Mouse (Mus musculus): ENCODE data around the gene Immp2l. TPM values are rescaled to one million over a fixed set of nuclear protein-coding genes. Genes with fewer than 3 reads are reported as not detected.

Gene Immp2l
- 4.8 and 9.2 TPM in 2 replicates for polyA plus RNA-seq (2014; fragmentation: Nextera tagmentation; extraction: Ambion mirVana)

- Histone ChIP-seq H3K27me3 (ENCODE audit: control insufficient read depth, insufficient read depth, low read length) (no peaks in the 10 kb centered on the region), H3K4me1 (ENCODE audit: control insufficient read depth, insufficient read depth, low read length) (no peaks in the 10 kb centered on the region; the same call in 1 of the 2 replicates), H3K9me3 (ENCODE audit: control insufficient read depth, low read length) (no peaks in the 10 kb centered on the region), H3K4me2 (ENCODE audit: low read depth) (peak within 1 kb of the TSS; percentile 76), H3K4me3 (ENCODE audit: low read depth, low read length) (peak within 1 kb of the TSS; percentile 65), H3K27ac (ENCODE audit: low read depth, low read length) (no peak within 1 kb of the TSS), H3K36me3 (ENCODE audit: control insufficient read depth, insufficient read depth, low read length) (no peaks in the 10 kb centered on the region), H3K9ac (ENCODE audit: low read length) (peak within 1 kb of the TSS; percentile 86)
- 4% methylated on average over 57 of the region's 68 CpGs for WGBS
- DNase-seq (ENCODE audit: low spot score), result peak; percentile 94
- peak; percentile 96 for ATAC-seq (ENCODE audit: insufficient read depth, low FRiP score, low TSS enrichment)
Observed at GRCm38 (mm10) chr12:41023511-41024421, at the start of gene Immp2l. Gene Immp2l (plus strand): TSS chr12:41024090.

GRCm38 (mm10) chr12:40978719-40979500, 45.0 kb upstream of the Immp2l start:
- H3K4me3 ChIP-seq (ENCODE audit: low read depth, low read length), result no peak overlapping the region
- H3K9ac ChIP-seq (ENCODE audit: low read length), result no peak overlapping the region
- H3K36me3 ChIP-seq (ENCODE audit: control insufficient read depth, insufficient read depth, low read length), result no peaks in the 10 kb centered on the region
- no peaks in the 10 kb centered on the region for H3K4me1 ChIP-seq (ENCODE audit: control insufficient read depth, insufficient read depth, low read length)
- DNase-seq (ENCODE audit: low spot score) (no peak), ATAC-seq (ENCODE audit: insufficient read depth, low FRiP score, low TSS enrichment) (no peak)
- H3K4me2 ChIP-seq (ENCODE audit: low read depth), result no peak overlapping the region
- H3K9me3 ChIP-seq (ENCODE audit: control insufficient read depth, low read length), result no peaks in the 10 kb centered on the region
- 93% methylated on average over 2 of the region's 2 CpGs for WGBS
- H3K27me3 ChIP-seq (ENCODE audit: control insufficient read depth, insufficient read depth, low read length), result no peaks in the 10 kb centered on the region
- no peak overlapping the region for H3K27ac ChIP-seq (ENCODE audit: low read depth, low read length)

- H3K4me3 ChIP-seq (ENCODE audit: low read depth, low read length), result no peak overlapping the region
- no peak overlapping the region for H3K27ac ChIP-seq (ENCODE audit: low read depth, low read length)
- no peak overlapping the region for H3K9ac ChIP-seq (ENCODE audit: low read length)
- no peaks in the 10 kb centered on the region for H3K36me3 ChIP-seq (ENCODE audit: control insufficient read depth, insufficient read depth, low read length)
- no peaks in the 10 kb centered on the region for H3K4me1 ChIP-seq (ENCODE audit: control insufficient read depth, insufficient read depth, low read length)
- DNase-seq (ENCODE audit: low spot score) (no peak), ATAC-seq (ENCODE audit: insufficient read depth, low FRiP score, low TSS enrichment) (no peak)
- H3K27me3 ChIP-seq (ENCODE audit: control insufficient read depth, insufficient read depth, low read length), result no peaks in the 10 kb centered on the region
- H3K4me2 ChIP-seq (ENCODE audit: low read depth), result no peak overlapping the region
- no peaks in the 10 kb centered on the region for H3K9me3 ChIP-seq (ENCODE audit: control insufficient read depth, low read length)
- WGBS, result 85% methylated on average over 4 of the region's 4 CpGs
Observed at GRCm38 (mm10) chr12:40979716-40980115, 44.2 kb upstream of the Immp2l start.

- Histone ChIP-seq H3K27me3 (ENCODE audit: control insufficient read depth, insufficient read depth, low read length) (no peaks in the 10 kb centered on the region), H3K4me1 (ENCODE audit: control insufficient read depth, insufficient read depth, low read length) (no peaks in the 10 kb centered on the region), H3K9ac (ENCODE audit: low read length) (no peak overlapping the region), H3K4me3 (ENCODE audit: low read depth, low read length) (no peak overlapping the region), H3K4me2 (ENCODE audit: low read depth) (no peak overlapping the region), H3K27ac (ENCODE audit: low read depth, low read length) (no peak overlapping the region), H3K9me3 (ENCODE audit: control insufficient read depth, low read length) (no peaks in the 10 kb centered on the region), H3K36me3 (ENCODE audit: control insufficient read depth, insufficient read depth, low read length) (no peaks in the 10 kb centered on the region)
- ATAC-seq (ENCODE audit: insufficient read depth, low FRiP score, low TSS enrichment), result no peak
- DNase-seq (ENCODE audit: low spot score), result no peak
- WGBS, result 92% methylated on average over 3 of the region's 3 CpGs
Observed at GRCm38 (mm10) chr12:40980160-40980559, 43.7 kb upstream of the Immp2l start.

GRCm38 (mm10) chr12:40983021-40983420, 40.9 kb upstream of the Immp2l start:
- ATAC-seq (ENCODE audit: insufficient read depth, low FRiP score, low TSS enrichment) (no peak), DNase-seq (ENCODE audit: low spot score) (no peak)
- Histone ChIP-seq H3K36me3 (ENCODE audit: control insufficient read depth, insufficient read depth, low read length) (no peaks in the 10 kb centered on the region), H3K4me2 (ENCODE audit: low read depth) (no peak overlapping the region), H3K27ac (ENCODE audit: low read depth, low read length) (no peak overlapping the region), H3K4me3 (ENCODE audit: low read depth, low read length) (no peak overlapping the region), H3K4me1 (ENCODE audit: control insufficient read depth, insufficient read depth, low read length) (no peaks in the 10 kb centered on the region), H3K27me3 (ENCODE audit: control insufficient read depth, insufficient read depth, low read length) (no peaks in the 10 kb centered on the region), H3K9me3 (ENCODE audit: control insufficient read depth, low read length) (no peaks in the 10 kb centered on the region), H3K9ac (ENCODE audit: low read length) (no peak overlapping the region)
- 67% methylated on average over 1 of the region's 1 CpGs for WGBS

GRCm38 (mm10) chr12:40984735-40985134, 39.2 kb upstream of the Immp2l start:
- Histone ChIP-seq H3K4me2 (ENCODE audit: low read depth) (no peak overlapping the region), H3K9ac (ENCODE audit: low read length) (no peak overlapping the region), H3K36me3 (ENCODE audit: control insufficient read depth, insufficient read depth, low read length) (no peaks in the 10 kb centered on the region), H3K4me3 (ENCODE audit: low read depth, low read length) (no peak overlapping the region), H3K4me1 (ENCODE audit: control insufficient read depth, insufficient read depth, low read length) (no peaks in the 10 kb centered on the region), H3K27me3 (ENCODE audit: control insufficient read depth, insufficient read depth, low read length) (no peaks in the 10 kb centered on the region), H3K27ac (ENCODE audit: low read depth, low read length) (no peak overlapping the region), H3K9me3 (ENCODE audit: control insufficient read depth, low read length) (no peaks in the 10 kb centered on the region)
- 20% methylated on average over 4 of the region's 4 CpGs for WGBS
- ATAC-seq (ENCODE audit: insufficient read depth, low FRiP score, low TSS enrichment) (no peak), DNase-seq (ENCODE audit: low spot score) (no peak)

GRCm38 (mm10) chr12:40985791-40986190, 38.1 kb upstream of the Immp2l start:
- no peak for DNase-seq (ENCODE audit: low spot score)
- no peak overlapping the region for H3K4me2 ChIP-seq (ENCODE audit: low read depth)
- no peaks in the 10 kb centered on the region for H3K4me1 ChIP-seq (ENCODE audit: control insufficient read depth, insufficient read depth, low read length)
- no peak for ATAC-seq (ENCODE audit: insufficient read depth, low FRiP score, low TSS enrichment)
- no peaks in the 10 kb centered on the region for H3K27me3 ChIP-seq (ENCODE audit: control insufficient read depth, insufficient read depth, low read length)
- H3K4me3 ChIP-seq (ENCODE audit: low read depth, low read length), result no peak overlapping the region
- no peaks in the 10 kb centered on the region for H3K9me3 ChIP-seq (ENCODE audit: control insufficient read depth, low read length)
- H3K36me3 ChIP-seq (ENCODE audit: control insufficient read depth, insufficient read depth, low read length), result no peaks in the 10 kb centered on the region
- no peak overlapping the region for H3K27ac ChIP-seq (ENCODE audit: low read depth, low read length)
- H3K9ac ChIP-seq (ENCODE audit: low read length), result no peak overlapping the region
- 78% methylated on average over 4 of the region's 4 CpGs for WGBS

GRCm38 (mm10) chr12:40988311-40989065, 35.4 kb upstream of the Immp2l start:
- H3K4me1 ChIP-seq (ENCODE audit: control insufficient read depth, insufficient read depth, low read length), result no peaks in the 10 kb centered on the region
- 82% methylated on average over 9 of the region's 9 CpGs for WGBS
- no peak overlapping the region for H3K4me2 ChIP-seq (ENCODE audit: low read depth)
- H3K36me3 ChIP-seq (ENCODE audit: control insufficient read depth, insufficient read depth, low read length), result no peaks in the 10 kb centered on the region
- H3K9me3 ChIP-seq (ENCODE audit: control insufficient read depth, low read length), result no peaks in the 10 kb centered on the region
- DNase-seq (ENCODE audit: low spot score) (no peak), ATAC-seq (ENCODE audit: insufficient read depth, low FRiP score, low TSS enrichment) (no peak)
- no peak overlapping the region for H3K4me3 ChIP-seq (ENCODE audit: low read depth, low read length)
- no peaks in the 10 kb centered on the region for H3K27me3 ChIP-seq (ENCODE audit: control insufficient read depth, insufficient read depth, low read length)
- H3K9ac ChIP-seq (ENCODE audit: low read length), result no peak overlapping the region
- H3K27ac ChIP-seq (ENCODE audit: low read depth, low read length), result no peak overlapping the region
